41 mouse cellular contexts compared by ENCODE assay signal in genomic region chr2:146231485-146231884, GRCm38 (mm10). TPM values are rescaled to one million over a fixed set of nuclear protein-coding genes. Genes with fewer than 3 reads are reported as not detected.
"Had no signal": no experiment of that assay in that cellular context is flagged by ENCODE, and none has a peak within 500 bp of the region (broad histone marks: within the 10 kb centered on the region; RNA-seq: fewer than 3 reads in every experiment).

No protein-coding gene starts in this region.

- H3K9me3 ChIP-seq: heart, embryonic 12.5 days; heart, embryonic 13.5 days; heart, embryonic 15.5 days; hindbrain, embryonic 10.5 days; hindbrain, embryonic 12.5 days; hindbrain, embryonic 13.5 days; hindbrain, embryonic 15.5 days; intestine, embryonic 15.5 days; kidney, embryonic 15.5 days had no signal

- H3K9ac ChIP-seq: heart, embryonic 12.5 days; heart, embryonic 13.5 days; heart, embryonic 15.5 days; hindbrain, embryonic 12.5 days; hindbrain, embryonic 13.5 days; hindbrain, embryonic 14.5 days; hindbrain, embryonic 15.5 days; intestine, embryonic 15.5 days; kidney, embryonic 15.5 days had no signal

- H3K4me1 ChIP-seq: heart, embryonic 12.5 days; heart, embryonic 13.5 days; heart, embryonic 15.5 days; intestine, embryonic 15.5 days; kidney, embryonic 15.5 days had no signal

- DNase-seq: heart, postnatal 10 days; heart, postnatal 14 days; heart, postnatal 36 days; heart, postnatal 4 days; kidney, adult 11 months; kidney, adult 18-20 months; kidney, adult 2 months; kidney, adult 8-10 months; kidney, adult 9 months; kidney, postnatal 10 days; kidney, postnatal 14 days; kidney, postnatal 25 days; kidney, postnatal 36 days; kidney, postnatal 4 days; layer of hippocampus, adult 9-11 months; layer of hippocampus, postnatal 36 days had no signal

- H3K4me2 ChIP-seq: heart, embryonic 11.5 days; heart, embryonic 12.5 days; heart, embryonic 13.5 days; heart, embryonic 15.5 days; hindbrain, embryonic 12.5 days; hindbrain, embryonic 13.5 days; hindbrain, embryonic 14.5 days; hindbrain, embryonic 15.5 days; intestine, embryonic 15.5 days; kidney, embryonic 15.5 days had no signal

- H3K36me3 ChIP-seq: heart, embryonic 12.5 days; heart, embryonic 13.5 days; heart, embryonic 15.5 days; hindbrain, embryonic 10.5 days; hindbrain, embryonic 12.5 days; hindbrain, embryonic 13.5 days; hindbrain, embryonic 15.5 days; intestine, embryonic 15.5 days; kidney, embryonic 15.5 days had no signal

- ATAC-seq: hindbrain, embryonic 16.5 days; hindbrain, postnatal 0 days; inflammation-experienced regulatory T-cells, adult 6 months; intestine, embryonic 15.5 days; intestine, embryonic 16.5 days; intestine, postnatal 0 days had no signal

- H3K4me3 ChIP-seq: heart, embryonic 12.5 days; heart, embryonic 13.5 days; heart, embryonic 15.5 days; hindbrain, embryonic 10.5 days; hindbrain, embryonic 12.5 days; hindbrain, embryonic 13.5 days; hindbrain, embryonic 15.5 days; intestine, embryonic 15.5 days; kidney, embryonic 15.5 days; layer of hippocampus, adult 2 months; left cerebral cortex, adult 2 months had no signal

- H3K27ac ChIP-seq: heart, embryonic 13.5 days; heart, embryonic 15.5 days; hindbrain, embryonic 10.5 days; hindbrain, embryonic 12.5 days; hindbrain, embryonic 13.5 days; hindbrain, embryonic 14.5 days; hindbrain, embryonic 15.5 days; hindbrain, postnatal 0 days; intestine, embryonic 15.5 days; kidney, embryonic 15.5 days; kidney, postnatal 0 days; layer of hippocampus, adult 2 months; left cerebral cortex, adult 2 months had no signal

RNA-seq across cellular contexts. Expression of gene Insm1, which starts 9.8 kb away (rescaled TPM):
- total RNA-seq: heart, postnatal 10 days; heart, postnatal 25 days; heart, postnatal 36 days; heart, postnatal 4 days; hematopoietic stem cell, adult 5-6 weeks had no signal
- polyA plus RNA-seq: heart, embryonic 11.5 days; heart, embryonic 12.5 days; heart, embryonic 13.5 days; heart, embryonic 14.5 days; heart, embryonic 15.5 days; heart, postnatal 0 days; inflammation-experienced regulatory T-cells, adult 6 months; kidney, embryonic 14.5 days; kidney, embryonic 16.5 days; kidney, postnatal 0 days had no signal
